Mouse (Mus musculus) intestine, embryonic 15.5 days (tissue): ENCODE results near the gene Hoxc8. TPM values are rescaled to one million over a fixed set of nuclear protein-coding genes. Genes with fewer than 3 reads are reported as not detected.

Experiments
- ATAC-seq: fragments of 200-750 bp; cut with Nextera tagmentation; 2 replicates; pipeline ENCODE4 v1.8.0; 2017; ENCODE audit warnings: moderate TSS enrichment, moderate library complexity
- H3K27ac ChIP-seq: fragments of 300-500 bp; sonication (generic); 2 replicates; pipeline ENCODE4 v1.5.1; 2015; ENCODE audit warnings: mild to moderate bottlenecking, inconsistent platforms
- H3K27me3 ChIP-seq: fragments of 300-500 bp; sonication (generic); replicated peaks from 2 replicates; pipeline ENCODE4 v1.6.1; 2015; ENCODE audit warnings: inconsistent platforms
- H3K36me3 ChIP-seq: fragments of 300-500 bp; sonication (generic); 2 replicates; pipeline ENCODE4 v1.6.1; 2015; ENCODE audit warnings: inconsistent platforms
- H3K4me1 ChIP-seq: fragments of 300-500 bp; sonication (generic); replicated peaks from 2 replicates; pipeline ENCODE4 v1.6.1; 2015; ENCODE audit warnings: inconsistent platforms
- H3K4me2 ChIP-seq: fragments of 300-500 bp; sonication (generic); replicated peaks from 2 replicates; pipeline ENCODE4 v1.6.1; 2015; ENCODE audit warnings: mild to moderate bottlenecking, inconsistent platforms
- H3K4me3 ChIP-seq: fragments of 300-500 bp; sonication (generic); replicated peaks from 2 replicates; pipeline ENCODE4 v1.5.1; 2015; ENCODE audit warnings: inconsistent platforms
- H3K9ac ChIP-seq: fragments of 300-500 bp; sonication (generic); 2 replicates; pipeline ENCODE4 v1.6.1; 2015; ENCODE audit warnings: inconsistent platforms
- H3K9me3 ChIP-seq: fragments of 300-500 bp; sonication (generic); 2 replicates; pipeline ENCODE4 v1.6.1; 2016; ENCODE audit warnings: inconsistent platforms
- WGBS: fragments of 180-500 bp; shearing (Covaris S2); methylation state at CpG from one replicate; pipeline ENCODE4 v1.1.7; 2015; 5-methylcytosine and 5-hydroxymethylcytosine counted together
- polyA plus RNA-seq: library from polyadenylated mRNA; unstranded; fragments of >200 nt; fragmentation: Nextera tagmentation; extraction: Ambion mirVana; gene quantifications from 2 replicates; pipeline ENCODE4 v1.2.1, GENCODE M21; 2015

The Hoxc8 gene
- polyA plus RNA-seq, 1 experiment from 2014 or later: 7.0 TPM

DNA sequence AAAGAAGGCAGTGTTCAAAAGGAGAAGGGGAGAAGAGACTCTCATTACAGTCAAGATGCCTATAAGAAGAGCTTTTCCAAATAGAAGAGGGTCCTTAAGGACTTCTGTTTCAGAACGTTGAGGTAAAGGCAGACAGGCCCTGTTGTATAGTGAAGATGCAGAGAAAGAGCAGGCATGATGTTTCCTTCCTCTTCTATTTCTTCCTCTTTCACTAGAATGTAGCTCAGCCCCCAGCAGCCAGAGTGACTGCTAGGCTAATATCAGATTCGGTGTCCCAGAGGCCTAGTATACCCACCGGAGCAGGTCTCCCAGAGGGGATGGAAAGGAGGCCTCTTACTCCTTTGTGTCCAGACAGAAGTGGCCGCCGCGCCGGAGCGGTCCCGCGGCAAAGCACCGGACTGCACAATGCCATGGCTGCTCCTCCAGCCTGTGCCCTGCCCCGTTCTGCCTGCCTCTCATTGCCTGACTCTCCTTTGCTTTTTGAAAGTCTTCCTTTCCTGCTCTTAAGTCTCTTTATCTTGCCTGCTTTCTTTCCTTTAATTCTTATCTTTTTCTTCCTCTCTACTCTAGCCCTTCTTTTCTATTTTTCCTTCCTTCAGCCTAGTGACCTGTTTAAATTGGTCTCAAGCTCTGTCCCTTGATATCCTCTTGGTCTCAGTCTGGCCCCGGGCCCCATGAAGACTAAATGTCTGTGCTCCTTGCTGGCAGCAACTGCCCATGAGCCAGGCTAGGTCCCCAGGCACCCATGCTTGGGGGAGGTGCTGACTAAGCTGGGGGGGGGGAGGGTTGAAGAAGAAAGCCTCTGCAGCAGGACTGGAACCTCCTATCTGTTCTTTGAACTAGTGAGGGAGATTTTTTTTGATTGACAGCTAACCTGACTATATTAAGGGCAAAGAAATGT, 11.5 kb upstream of the Hoxc8 start:
- 11% methylated on average over 13 of the region's 13 CpGs for WGBS
- Histone ChIP-seq H3K4me1 (peaks cover 7% of the 10 kb centered on the region), H3K27me3 (peaks cover 89% of the 10 kb centered on the region), H3K27ac (no peak overlapping the region), H3K4me2 (no peak overlapping the region), H3K36me3 (no peaks in the 10 kb centered on the region), H3K9me3 (no peaks in the 10 kb centered on the region), H3K9ac (no peak overlapping the region), H3K4me3 (no peak overlapping the region)
- ATAC-seq: no peak

- Histone ChIP-seq H3K4me3 (no peak overlapping the region), H3K27ac (no peak overlapping the region), H3K9ac (no peak overlapping the region), H3K9me3 (no peaks in the 10 kb centered on the region), H3K4me1 (peaks cover 7% of the 10 kb centered on the region), H3K27me3 (peaks cover 88% of the 10 kb centered on the region), H3K36me3 (no peaks in the 10 kb centered on the region), H3K4me2 (no peak overlapping the region)
- 5% methylated on average over 1 of the region's 1 CpGs for WGBS
- ATAC-seq: no peak
Measured at GRCm38 (mm10) chr15:102979936-102980335, 10.5 kb upstream of the Hoxc8 start.

- Histone ChIP-seq H3K4me2 (peak overlapping the region; percentile 59; the same call in 1 of the 2 replicates), H3K4me1 (peaks cover 7% of the 10 kb centered on the region), H3K27me3 (peaks cover 88% of the 10 kb centered on the region), H3K9me3 (no peaks in the 10 kb centered on the region), H3K9ac (no peak overlapping the region), H3K36me3 (no peaks in the 10 kb centered on the region), H3K27ac (no peak overlapping the region), H3K4me3 (no peak overlapping the region)
- 8% methylated on average over 11 of the region's 11 CpGs for WGBS
- no peak for ATAC-seq
Measured at GRCm38 (mm10) chr15:102980352-102980751, 10.1 kb upstream of the Hoxc8 start.

GRCm38 (mm10) chr15:102980912-102981311, 9.5 kb upstream of the Hoxc8 start:
- H3K9me3 ChIP-seq: no peaks in the 10 kb centered on the region
- peak overlapping the region; percentile 59 for H3K4me2 ChIP-seq
- no peak overlapping the region for H3K27ac ChIP-seq
- peak overlapping the region; percentile 41 for H3K4me3 ChIP-seq
- peaks cover 88% of the 10 kb centered on the region for H3K27me3 ChIP-seq
- H3K4me1 ChIP-seq: peaks cover 7% of the 10 kb centered on the region
- no peak overlapping the region; the same call in 1 of the 2 replicates for H3K9ac ChIP-seq
- ATAC-seq: no peak
- under 1% methylated on average over 14 of the region's 14 CpGs for WGBS
- H3K36me3 ChIP-seq: no peaks in the 10 kb centered on the region

DNA sequence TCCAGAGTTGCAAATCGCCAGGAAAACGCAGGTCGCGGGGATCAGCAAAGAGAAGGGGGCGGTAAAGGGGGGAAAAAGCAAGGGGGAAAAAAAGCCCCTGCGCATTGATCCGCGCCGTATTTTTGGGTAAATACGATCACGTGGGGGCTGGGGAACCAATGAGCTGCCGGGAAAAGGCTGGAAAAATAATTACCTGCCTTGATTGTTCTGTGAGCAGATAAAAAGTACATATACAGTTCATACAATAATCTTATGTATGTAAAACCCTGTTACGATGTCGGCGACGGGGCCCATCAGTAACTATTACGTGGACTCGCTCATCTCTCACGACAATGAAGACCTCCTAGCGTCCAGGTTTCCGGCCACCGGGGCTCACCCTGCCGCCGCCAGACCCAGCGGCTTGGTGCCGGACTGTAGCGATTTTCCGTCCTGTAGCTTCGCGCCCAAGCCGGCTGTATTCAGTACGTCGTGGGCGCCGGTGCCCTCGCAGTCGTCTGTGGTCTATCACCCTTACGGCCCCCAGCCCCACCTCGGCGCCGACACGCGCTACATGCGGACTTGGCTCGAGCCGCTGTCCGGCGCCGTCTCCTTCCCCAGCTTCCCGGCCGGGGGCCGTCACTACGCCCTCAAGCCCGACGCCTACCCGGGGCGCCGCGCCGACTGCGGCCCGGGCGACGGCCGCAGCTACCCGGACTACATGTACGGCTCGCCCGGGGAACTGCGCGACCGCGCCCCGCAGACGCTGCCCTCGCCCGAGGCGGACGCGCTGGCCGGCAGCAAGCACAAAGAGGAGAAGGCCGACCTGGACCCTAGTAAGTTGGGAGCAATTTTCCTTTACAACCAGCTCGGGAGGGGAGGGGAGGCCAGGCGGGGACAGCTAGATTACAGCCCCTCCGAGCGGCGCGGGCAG, 8.8 kb upstream of the Hoxc8 start:
- H3K4me3 ChIP-seq: peak overlapping the region; percentile 41
- ATAC-seq: 0 out of 2 replicates have a peak, but pooled peaks have one; percentile 44
- no peaks in the 10 kb centered on the region for H3K36me3 ChIP-seq
- H3K4me2 ChIP-seq: peak overlapping the region; percentile 59
- WGBS: under 1% methylated on average over 88 of the region's 88 CpGs
- H3K9ac ChIP-seq: peak overlapping the region; percentile 38
- peaks cover 89% of the 10 kb centered on the region for H3K27me3 ChIP-seq
- no peaks in the 10 kb centered on the region for H3K9me3 ChIP-seq
- peak overlapping the region; percentile 58; the same call in 1 of the 2 replicates for H3K27ac ChIP-seq
- peaks cover 7% of the 10 kb centered on the region for H3K4me1 ChIP-seq

- no peak for ATAC-seq
- Histone ChIP-seq H3K36me3 (no peaks in the 10 kb centered on the region), H3K27ac (no peak overlapping the region), H3K4me3 (no peak overlapping the region), H3K9me3 (no peaks in the 10 kb centered on the region), H3K27me3 (peaks cover 88% of the 10 kb centered on the region), H3K9ac (no peak overlapping the region), H3K4me2 (no peak overlapping the region), H3K4me1 (peaks cover 7% of the 10 kb centered on the region)
- WGBS: 13% methylated on average over 12 of the region's 12 CpGs
Measured at GRCm38 (mm10) chr15:102983716-102984115, 6.7 kb upstream of the Hoxc8 start.

DNA sequence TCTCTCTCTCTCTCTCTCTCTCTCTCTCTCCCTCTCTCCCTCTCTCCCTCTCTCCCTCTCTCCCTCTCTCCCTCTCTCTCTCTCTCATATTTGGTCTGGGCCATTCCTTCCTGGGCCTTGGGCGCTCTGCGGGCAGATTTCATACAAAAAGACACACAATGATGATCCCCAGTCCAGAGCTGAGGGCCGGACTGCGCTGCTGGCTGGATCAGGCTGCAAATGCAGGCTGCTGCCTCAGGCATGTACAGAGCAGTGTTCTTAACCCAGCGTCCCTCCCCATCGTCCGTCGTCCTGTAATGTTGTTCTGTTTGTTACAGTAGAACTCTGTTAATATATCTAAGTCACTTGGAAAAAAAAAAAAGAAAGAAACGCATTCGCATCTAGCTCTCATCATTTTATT, 5.9 kb upstream of the Hoxc8 start:
- H3K4me1 ChIP-seq: peaks cover 7% of the 10 kb centered on the region
- no peaks in the 10 kb centered on the region for H3K9me3 ChIP-seq
- no peak for ATAC-seq
- no peak overlapping the region for H3K4me3 ChIP-seq
- no peak overlapping the region for H3K9ac ChIP-seq
- 13% methylated on average over 10 of the region's 10 CpGs for WGBS
- H3K4me2 ChIP-seq: no peak overlapping the region
- H3K27ac ChIP-seq: no peak overlapping the region
- no peaks in the 10 kb centered on the region for H3K36me3 ChIP-seq
- H3K27me3 ChIP-seq: peaks cover 89% of the 10 kb centered on the region

DNA sequence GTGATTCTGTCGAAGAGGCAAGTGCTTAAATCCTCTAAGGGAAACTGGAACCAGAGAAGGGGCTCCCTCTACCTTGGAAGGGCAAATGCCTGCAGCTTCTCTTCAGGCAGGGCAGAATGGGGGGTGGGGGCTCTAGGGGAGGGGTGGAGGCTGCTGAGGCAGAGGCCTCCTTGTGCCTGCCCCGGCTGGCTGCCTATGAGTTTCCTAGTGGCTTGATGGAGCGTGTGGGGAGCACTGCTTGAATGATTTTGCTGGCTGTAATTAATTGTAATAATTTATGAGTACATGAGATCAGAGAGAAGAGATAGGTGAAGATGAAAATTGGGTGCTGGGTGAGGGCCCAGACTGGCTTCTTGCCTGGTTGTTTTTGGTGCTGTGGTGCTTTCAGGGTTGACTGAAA, 5.5 kb upstream of the Hoxc8 start:
- 20% methylated on average over 3 of the region's 3 CpGs for WGBS
- Histone ChIP-seq H3K9ac (no peak overlapping the region), H3K4me3 (no peak overlapping the region), H3K27ac (no peak overlapping the region), H3K4me2 (no peak overlapping the region), H3K9me3 (no peaks in the 10 kb centered on the region), H3K27me3 (peaks cover 89% of the 10 kb centered on the region), H3K4me1 (peaks cover 7% of the 10 kb centered on the region), H3K36me3 (no peaks in the 10 kb centered on the region)
- ATAC-seq: no peak

GRCm38 (mm10) chr15:102987124-102987833, 3.1 kb upstream of the Hoxc8 start:
- Histone ChIP-seq H3K27ac (no peak overlapping the region), H3K4me3 (no peak overlapping the region), H3K9ac (no peak overlapping the region), H3K4me1 (no peaks in the 10 kb centered on the region; the same call in 1 of the 2 replicates), H3K4me2 (no peak overlapping the region), H3K36me3 (no peaks in the 10 kb centered on the region), H3K27me3 (peaks cover 90% of the 10 kb centered on the region), H3K9me3 (no peaks in the 10 kb centered on the region)
- ATAC-seq: peak; percentile 57; the same call in 1 of the 2 replicates
- 9% methylated on average over 21 of the region's 21 CpGs for WGBS

- no peak overlapping the region for H3K27ac ChIP-seq
- no peaks in the 10 kb centered on the region for H3K9me3 ChIP-seq
- no peaks in the 10 kb centered on the region for H3K36me3 ChIP-seq
- no peak for ATAC-seq
- WGBS: 50% methylated on average over 5 of the region's 5 CpGs
- H3K4me1 ChIP-seq: no peaks in the 10 kb centered on the region
- peaks cover 92% of the 10 kb centered on the region for H3K27me3 ChIP-seq
- H3K4me2 ChIP-seq: no peak overlapping the region
- no peak overlapping the region for H3K9ac ChIP-seq
- H3K4me3 ChIP-seq: no peak overlapping the region
Measured at GRCm38 (mm10) chr15:102988078-102988477, 2.3 kb upstream of the Hoxc8 start.

GRCm38 (mm10) chr15:102991782-102992181, 1.4 kb downstream of the Hoxc8 start:
- Histone ChIP-seq H3K27me3 (peaks cover 84% of the 10 kb centered on the region), H3K4me2 (peak overlapping the region; percentile 58), H3K4me3 (peak overlapping the region; percentile 34), H3K9me3 (no peaks in the 10 kb centered on the region), H3K9ac (0 out of 2 replicates have a peak overlapping the region, but pooled peaks have one; percentile 44), H3K4me1 (no peaks in the 10 kb centered on the region), H3K27ac (no peak overlapping the region), H3K36me3 (no peaks in the 10 kb centered on the region)
- WGBS: 14% methylated on average over 7 of the region's 7 CpGs
- ATAC-seq: no peak
